In genomic region chr8:127280299-127280974, GRCm38 (mm10) we compare ENCODE assay signal across 29 mouse cellular contexts.
DNase-seq lines count a peak whose midpoint lies in the region; ATAC-seq lines count a peak whose summit lies in the region.
"Had no signal": no experiment of that assay in that cellular context is flagged by ENCODE, and none has a peak within 500 bp of the region (broad histone marks: within the 10 kb centered on the region; RNA-seq: fewer than 3 reads in every experiment).

No protein-coding gene starts in this region.

- H3K9ac ChIP-seq in hindbrain, embryonic 11.5 days (ENCODE audit: low read depth, low read length), result no peak overlapping the region
- no peak overlapping the region for H3K9ac ChIP-seq in hindbrain, embryonic 16.5 days (ENCODE audit: low read depth, low read length)
- H3K9ac ChIP-seq in midbrain, embryonic 14.5 days (replicated peaks; ENCODE audit: low read length), result no peak overlapping the region
- no peak overlapping the region for H3K9ac ChIP-seq in forebrain, embryonic 13.5 days
- H3K9ac ChIP-seq in neural tube, embryonic 14.5 days (replicated peaks; ENCODE audit: low read depth, low read length), result no peak overlapping the region
- H3K9ac ChIP-seq: embryonic facial prominence, embryonic 13.5 days; heart, embryonic 13.5 days; kidney, embryonic 15.5 days; liver, embryonic 14.5 days had no signal

- H3K4me1 ChIP-seq in hindbrain, embryonic 11.5 days (replicated peaks; ENCODE audit: control insufficient read depth, insufficient read depth, low read length), result no peaks in the 10 kb centered on the region
- H3K4me1 ChIP-seq in hindbrain, embryonic 16.5 days (ENCODE audit: control insufficient read depth, insufficient read depth, low read depth, low read length), result no peaks in the 10 kb centered on the region; the same call in 1 of the 2 replicates
- peaks cover 9% of the 10 kb centered on the region; the same call in 1 of the 2 replicates for H3K4me1 ChIP-seq in midbrain, embryonic 14.5 days (ENCODE audit: control insufficient read depth, insufficient read depth, low read length)
- no peaks in the 10 kb centered on the region for H3K4me1 ChIP-seq in midbrain, embryonic 10.5 days
- peaks cover 23% of the 10 kb centered on the region for H3K4me1 ChIP-seq in forebrain, embryonic 13.5 days
- H3K4me1 ChIP-seq in neural tube, embryonic 14.5 days (ENCODE audit: control insufficient read depth, insufficient read depth, low read length), result peaks cover 4% of the 10 kb centered on the region; the same call in 1 of the 2 replicates
- H3K4me1 ChIP-seq: embryonic facial prominence, embryonic 13.5 days had no signal

- no peak overlapping the region for H3K4me3 ChIP-seq in hindbrain, embryonic 11.5 days (ENCODE audit: low read depth, low read length)
- no peak overlapping the region for H3K4me3 ChIP-seq in hindbrain, embryonic 16.5 days (ENCODE audit: low read length)
- H3K4me3 ChIP-seq in midbrain, embryonic 14.5 days (replicated peaks; ENCODE audit: low read depth, low read length), result no peak overlapping the region
- no peak overlapping the region for H3K4me3 ChIP-seq in midbrain, embryonic 10.5 days
- H3K4me3 ChIP-seq in forebrain, embryonic 13.5 days, result no peak overlapping the region
- no peak overlapping the region for H3K4me3 ChIP-seq in neural tube, embryonic 14.5 days (ENCODE audit: low read depth, low read length)
- H3K4me3 ChIP-seq: embryonic facial prominence, embryonic 13.5 days; heart, adult 2 months; heart, embryonic 13.5 days; kidney, embryonic 15.5 days; myocyte had no signal

- H3K36me3 ChIP-seq in hindbrain, embryonic 11.5 days (ENCODE audit: control insufficient read depth, insufficient read depth, low read length), result no peaks in the 10 kb centered on the region
- H3K36me3 ChIP-seq in hindbrain, embryonic 16.5 days (ENCODE audit: control insufficient read depth, insufficient read depth, low read length), result no peaks in the 10 kb centered on the region
- 0 out of 2 replicates have a peak, but pooled peaks cover 4% of the 10 kb centered on the region for H3K36me3 ChIP-seq in midbrain, embryonic 14.5 days (ENCODE audit: control insufficient read depth, insufficient read depth, low read length)
- peaks cover 12% of the 10 kb centered on the region; the same call in 1 of the 2 replicates for H3K36me3 ChIP-seq in midbrain, embryonic 10.5 days
- peaks cover 5% of the 10 kb centered on the region; the same call in 1 of the 2 replicates for H3K36me3 ChIP-seq in forebrain, embryonic 13.5 days (ENCODE audit: poor library complexity, severe bottlenecking)
- 0 out of 2 replicates have a peak, but pooled peaks cover 4% of the 10 kb centered on the region for H3K36me3 ChIP-seq in neural tube, embryonic 14.5 days (ENCODE audit: control insufficient read depth, insufficient read depth, low read length)

- 0 out of 2 replicates have a peak overlapping the region, but pooled peaks have one; percentile 20 for H3K27ac ChIP-seq in hindbrain, embryonic 11.5 days (ENCODE audit: low read depth, low read length)
- H3K27ac ChIP-seq in hindbrain, embryonic 16.5 days (ENCODE audit: low read depth, low read length), result no peak overlapping the region; the same call in 1 of the 2 replicates
- 0 out of 2 replicates have a peak overlapping the region, but pooled peaks have one; percentile 2 for H3K27ac ChIP-seq in midbrain, embryonic 14.5 days (replicated peaks; ENCODE audit: low read depth, low read length)
- H3K27ac ChIP-seq in midbrain, embryonic 10.5 days (replicated peaks), result no peak overlapping the region
- H3K27ac ChIP-seq in forebrain, embryonic 13.5 days, result peak overlapping the region; percentile 33
- 0 out of 2 replicates have a peak overlapping the region, but pooled peaks have one; percentile 36 for H3K27ac ChIP-seq in neural tube, embryonic 14.5 days (ENCODE audit: low read depth, low read length)
- H3K27ac ChIP-seq: embryonic facial prominence, embryonic 13.5 days; heart, adult 2 months; heart, embryonic 13.5 days; kidney, embryonic 15.5 days; liver, embryonic 14.5 days; stomach, postnatal 0 days had no signal

- intact Hi-C loops in gastrocnemius, postnatal 36 days (cut with DNase I), result no loop called here

- H3K9me3 ChIP-seq in hindbrain, embryonic 11.5 days (ENCODE audit: control insufficient read depth, low read length), result no peaks in the 10 kb centered on the region
- no peaks in the 10 kb centered on the region for H3K9me3 ChIP-seq in hindbrain, embryonic 16.5 days (ENCODE audit: control insufficient read depth, low read length)
- H3K9me3 ChIP-seq in midbrain, embryonic 14.5 days (ENCODE audit: control insufficient read depth, low read length), result no peaks in the 10 kb centered on the region
- no peaks in the 10 kb centered on the region for H3K9me3 ChIP-seq in midbrain, embryonic 10.5 days (replicated peaks)
- no peaks in the 10 kb centered on the region; the same call in 1 of the 2 replicates for H3K9me3 ChIP-seq in forebrain, embryonic 13.5 days (replicated peaks)
- H3K9me3 ChIP-seq in neural tube, embryonic 14.5 days (ENCODE audit: control insufficient read depth, low read length), result no peaks in the 10 kb centered on the region
- H3K9me3 ChIP-seq: embryonic facial prominence, embryonic 13.5 days; heart, embryonic 13.5 days; kidney, embryonic 15.5 days had no signal

- no peak overlapping the region for H3K4me2 ChIP-seq in hindbrain, embryonic 11.5 days (replicated peaks; ENCODE audit: low read depth, low read length)
- no peak overlapping the region for H3K4me2 ChIP-seq in hindbrain, embryonic 16.5 days (ENCODE audit: low read length)
- no peak overlapping the region for H3K4me2 ChIP-seq in midbrain, embryonic 14.5 days (ENCODE audit: low read length)
- no peak overlapping the region for H3K4me2 ChIP-seq in forebrain, embryonic 13.5 days
- no peak overlapping the region for H3K4me2 ChIP-seq in neural tube, embryonic 14.5 days (ENCODE audit: low read depth, low read length)
- H3K4me2 ChIP-seq: embryonic facial prominence, embryonic 13.5 days; heart, embryonic 13.5 days; kidney, embryonic 15.5 days had no signal

- ATAC-seq in hindbrain, embryonic 11.5 days (ENCODE audit: low FRiP score), result no peak
- ATAC-seq in hindbrain, embryonic 16.5 days, result no peak
- no peak for ATAC-seq in midbrain, embryonic 14.5 days (ENCODE audit: low FRiP score, low TSS enrichment)
- ATAC-seq in forebrain, embryonic 13.5 days, result peak; percentile 57
- ATAC-seq in neural tube, embryonic 14.5 days (ENCODE audit: low read depth), result no peak
- ATAC-seq: CD4-positive, CD25-positive, alpha-beta regulatory T cell, adult 4 months; inflammation-experienced regulatory T-cells, adult 6 months had no signal

- DNase-seq in hindbrain, embryonic 11.5 days (ENCODE audit: low spot score), result no peak
- no peak for DNase-seq in midbrain, embryonic 14.5 days
- no peak for DNase-seq in midbrain, embryonic 10.5 days (ENCODE audit: low spot score)
- DNase-seq in gastrocnemius, postnatal 36 days, result no peak
- DNase-seq: adrenal gland, postnatal 14 days; cerebellum, adult 11-12 months; cerebellum, adult 9-11 months; gastrocnemius, postnatal 25 days; heart, adult 2 months; heart, postnatal 10 days; kidney, adult 11 months; kidney, postnatal 25 days; liver; lung, adult 2 months; lung, postnatal 10 days; spleen, adult 18-20 months; thymus, adult 18-20 months; thymus, postnatal 36 days had no signal

- 89% methylated on average over 7 of the region's 7 CpGs for WGBS in hindbrain, embryonic 11.5 days
- WGBS in hindbrain, embryonic 16.5 days, result 77% methylated on average over 7 of the region's 7 CpGs
- 87% methylated on average over 7 of the region's 7 CpGs for WGBS in midbrain, embryonic 14.5 days
- 94% methylated on average over 7 of the region's 7 CpGs for WGBS in midbrain, embryonic 10.5 days
- WGBS in forebrain, embryonic 13.5 days, result 71% methylated on average over 7 of the region's 7 CpGs
- WGBS in neural tube, embryonic 14.5 days, result 61% methylated on average over 7 of the region's 7 CpGs

- H3K27me3 ChIP-seq in hindbrain, embryonic 11.5 days (ENCODE audit: control insufficient read depth, insufficient read depth, low read length), result no peaks in the 10 kb centered on the region
- H3K27me3 ChIP-seq in hindbrain, embryonic 16.5 days (replicated peaks; ENCODE audit: control insufficient read depth, insufficient read depth, low read length), result no peaks in the 10 kb centered on the region
- H3K27me3 ChIP-seq in midbrain, embryonic 14.5 days (ENCODE audit: control insufficient read depth, insufficient read depth, low read length), result no peaks in the 10 kb centered on the region
- no peaks in the 10 kb centered on the region for H3K27me3 ChIP-seq in midbrain, embryonic 10.5 days (ENCODE audit: low read depth, poor library complexity, severe bottlenecking)
- no peaks in the 10 kb centered on the region for H3K27me3 ChIP-seq in forebrain, embryonic 13.5 days
- no peaks in the 10 kb centered on the region for H3K27me3 ChIP-seq in neural tube, embryonic 14.5 days (ENCODE audit: control insufficient read depth, insufficient read depth, low read length)
- H3K27me3 ChIP-seq: embryonic facial prominence, embryonic 13.5 days; heart, embryonic 13.5 days; kidney, embryonic 15.5 days had no signal

Comparison
In these comparisons a context has a peak if more than half of its experiments do, and no peak if none do; other contexts are left out.
1. H3K27ac ChIP-seq: peak in hindbrain, embryonic 11.5 days (single experiment), midbrain, embryonic 14.5 days (single experiment), forebrain, embryonic 13.5 days (single experiment) and neural tube, embryonic 14.5 days (single experiment); none in hindbrain, embryonic 16.5 days (single experiment) and midbrain, embryonic 10.5 days (single experiment).